Mouse (Mus musculus): ENCODE data around the gene T2. TPM values are rescaled to one million over a fixed set of nuclear protein-coding genes. Genes with fewer than 3 reads are reported as not detected.
"Not testable (repeated sequence)": the region's sequence is repeated elsewhere in the genome, so short reads cannot be mapped to it uniquely, and the experiment has no call there.

Gene T2
- polyA plus RNA-seq (2015; fragmentation: Nextera tagmentation; extraction: Ambion mirVana), result 0.62 and 0.63 TPM in 2 replicates

DNA sequence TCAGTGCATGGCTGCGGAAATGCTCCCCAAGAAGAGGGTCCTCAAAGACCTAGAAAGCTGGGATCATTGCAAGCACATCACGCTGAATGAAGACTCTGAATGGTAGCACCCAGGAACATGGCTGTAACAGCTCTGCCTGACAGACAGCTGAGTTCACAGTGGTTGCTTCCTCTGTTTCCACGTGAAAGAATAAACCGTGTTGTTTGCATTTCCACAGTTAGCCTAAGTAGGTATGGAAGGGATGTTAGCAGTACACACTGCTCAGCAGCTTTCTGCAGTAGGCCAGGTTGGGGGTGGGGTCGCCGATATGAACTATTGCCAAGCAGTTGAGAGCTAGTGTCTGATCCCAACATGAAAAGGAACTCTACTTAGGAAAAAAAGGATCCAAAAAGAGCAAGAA lies at the start of gene T2:
Gene T2 (plus strand): TSS at position 301 of the 400 bp plus-strand sequence.
- no peaks in the 10 kb centered on the region for H3K27me3 ChIP-seq (ENCODE audit: insufficient read depth, low read length)
- no peaks in the 10 kb centered on the region for H3K36me3 ChIP-seq (ENCODE audit: insufficient read depth, low read length)
- H3K27ac ChIP-seq (ENCODE audit: low read length), result no peak within 1 kb of the TSS
- no peaks in the 10 kb centered on the region for H3K4me1 ChIP-seq (ENCODE audit: insufficient read depth, low read length)
- H3K9ac ChIP-seq (replicated peaks; ENCODE audit: low read length), result no peak within 1 kb of the TSS
- WGBS, result 80% methylated on average over 6 of the region's 6 CpGs
- no peaks in the 10 kb centered on the region for H3K9me3 ChIP-seq (ENCODE audit: low read length)
- no peak for ATAC-seq (ENCODE audit: low FRiP score, low TSS enrichment)
- H3K4me3 ChIP-seq (ENCODE audit: low read length), result no peak within 1 kb of the TSS
- H3K4me2 ChIP-seq (replicated peaks; ENCODE audit: low read depth, low read length), result no peak within 1 kb of the TSS

DNA sequence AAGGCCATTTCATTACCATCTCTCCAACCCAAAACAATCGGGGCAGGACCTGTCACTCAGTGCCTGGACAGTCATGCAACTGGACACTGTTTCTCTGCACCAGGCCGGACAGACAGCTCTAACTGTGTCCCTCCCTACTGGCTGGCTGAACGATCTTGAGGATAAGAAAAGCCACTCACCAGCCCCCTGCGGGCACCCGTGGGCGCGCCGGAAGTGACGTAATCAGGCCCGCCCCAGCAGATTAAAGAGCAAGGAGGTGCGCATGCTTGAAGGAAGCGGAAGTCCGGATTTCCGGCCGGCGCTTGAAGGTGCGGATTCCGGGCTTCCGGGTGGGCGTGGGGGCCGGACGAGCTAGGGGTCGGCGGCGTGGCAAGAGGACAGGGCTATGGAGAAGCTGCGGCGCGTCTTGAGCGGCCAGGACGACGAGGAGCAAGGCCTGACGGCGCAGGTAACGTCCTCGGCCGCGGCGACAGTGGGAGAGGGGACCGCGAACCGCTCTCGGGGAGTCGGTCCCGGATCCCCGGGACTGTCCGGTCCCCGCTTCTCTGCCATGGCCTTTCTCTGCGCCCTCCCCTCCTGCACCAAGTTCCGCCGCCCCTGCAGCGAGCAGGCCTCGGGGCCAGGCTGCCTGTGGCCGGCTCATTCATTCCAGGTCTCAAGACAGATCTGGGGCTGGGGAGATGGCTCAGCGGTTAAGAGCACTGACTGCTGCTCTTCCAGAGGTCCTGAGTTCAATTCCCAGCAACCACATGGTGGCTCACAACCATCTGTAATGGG lies 44.8 kb upstream of the T2 start, which contains the start of gene Sft2d1:
Gene Sft2d1 (plus strand): TSS at position 265 of the 777 bp plus-strand sequence.
- Histone ChIP-seq H3K27ac (ENCODE audit: low read length) (peak within 1 kb of the TSS; percentile 84), H3K4me2 (replicated peaks; ENCODE audit: low read depth, low read length) (peak within 1 kb of the TSS; percentile 71), H3K27me3 (ENCODE audit: insufficient read depth, low read length) (no peaks in the 10 kb centered on the region), H3K4me1 (ENCODE audit: insufficient read depth, low read length) (peaks cover 14% of the 10 kb centered on the region), H3K36me3 (ENCODE audit: insufficient read depth, low read length) (no peaks in the 10 kb centered on the region), H3K9ac (replicated peaks; ENCODE audit: low read length) (peak within 1 kb of the TSS; percentile 68), H3K9me3 (ENCODE audit: low read length) (no peaks in the 10 kb centered on the region), H3K4me3 (ENCODE audit: low read length) (peak within 1 kb of the TSS; percentile 58)
- peak; percentile 96 for ATAC-seq (ENCODE audit: low FRiP score, low TSS enrichment)
- 0% methylated on average over 51 of the region's 54 CpGs for WGBS

- 41% methylated on average over 3 of the region's 3 CpGs for WGBS
- no peaks in the 10 kb centered on the region for H3K9me3 ChIP-seq (ENCODE audit: low read length)
- no peaks in the 10 kb centered on the region for H3K27me3 ChIP-seq (ENCODE audit: insufficient read depth, low read length)
- ATAC-seq (ENCODE audit: low FRiP score, low TSS enrichment), result no peak
- H3K9ac ChIP-seq (replicated peaks; ENCODE audit: low read length), result peak overlapping the region; percentile 68
- no peak overlapping the region for H3K27ac ChIP-seq (ENCODE audit: low read length)
- no peaks in the 10 kb centered on the region for H3K36me3 ChIP-seq (ENCODE audit: insufficient read depth, low read length)
- peak overlapping the region; percentile 71 for H3K4me2 ChIP-seq (replicated peaks; ENCODE audit: low read depth, low read length)
- peak overlapping the region; percentile 58 for H3K4me3 ChIP-seq (ENCODE audit: low read length)
- peaks cover 14% of the 10 kb centered on the region for H3K4me1 ChIP-seq (ENCODE audit: insufficient read depth, low read length)
Measured at GRCm38 (mm10) chr17:8311751-8312150, 44.0 kb upstream of the T2 start.

DNA sequence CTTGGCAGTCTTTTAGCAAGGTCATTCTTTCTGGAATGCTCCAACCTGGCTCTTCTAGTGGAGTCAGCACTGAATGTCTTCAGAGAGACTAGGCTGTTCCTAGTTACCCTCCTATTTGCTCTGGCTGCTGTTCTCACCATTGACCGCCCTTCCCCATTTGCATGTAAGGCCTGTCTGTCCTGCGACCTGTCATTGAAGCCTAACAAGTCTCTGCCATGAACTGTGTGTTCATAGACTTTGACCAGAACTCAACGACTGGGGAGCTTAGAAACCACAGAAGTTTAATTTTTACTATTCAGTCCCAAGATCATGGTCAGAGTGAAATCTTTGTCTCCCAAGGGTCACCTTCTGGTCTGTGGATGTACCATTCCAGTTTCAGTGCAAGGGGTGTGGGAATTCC lies 41.8 kb upstream of the T2 start:
- Histone ChIP-seq H3K9me3 (ENCODE audit: low read length) (no peaks in the 10 kb centered on the region), H3K4me1 (ENCODE audit: insufficient read depth, low read length) (peaks cover 14% of the 10 kb centered on the region), H3K4me3 (ENCODE audit: low read length) (no peak overlapping the region), H3K4me2 (replicated peaks; ENCODE audit: low read depth, low read length) (no peak overlapping the region), H3K27ac (ENCODE audit: low read length) (no peak overlapping the region), H3K9ac (replicated peaks; ENCODE audit: low read length) (no peak overlapping the region), H3K27me3 (ENCODE audit: insufficient read depth, low read length) (no peaks in the 10 kb centered on the region), H3K36me3 (ENCODE audit: insufficient read depth, low read length) (no peaks in the 10 kb centered on the region)
- no peak for ATAC-seq (ENCODE audit: low FRiP score, low TSS enrichment)
- 93% methylated on average over 3 of the region's 3 CpGs for WGBS

DNA sequence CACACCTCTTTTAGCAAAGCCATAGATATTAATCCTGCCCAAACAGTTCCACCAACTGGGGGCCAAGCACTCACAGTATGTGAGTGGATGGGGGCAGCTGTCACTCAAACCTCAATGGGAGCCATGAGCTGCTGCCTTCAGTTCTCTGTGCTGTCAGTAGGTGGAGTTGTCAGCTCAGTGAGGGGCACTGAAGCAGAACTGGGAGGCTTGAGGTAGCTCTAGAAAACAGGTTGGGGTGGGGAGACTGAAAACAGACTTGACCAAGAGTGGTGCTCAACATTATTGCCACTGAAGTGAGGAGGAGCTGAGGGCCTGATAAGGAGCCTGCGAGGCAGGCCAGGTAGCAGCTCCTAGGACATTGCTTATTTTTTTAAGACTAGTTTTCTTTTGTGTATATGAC lies 39.5 kb upstream of the T2 start:
- no peak for ATAC-seq (ENCODE audit: low FRiP score, low TSS enrichment)
- Histone ChIP-seq H3K27ac (ENCODE audit: low read length) (no peak overlapping the region), H3K4me2 (replicated peaks; ENCODE audit: low read depth, low read length) (no peak overlapping the region), H3K27me3 (ENCODE audit: insufficient read depth, low read length) (no peaks in the 10 kb centered on the region), H3K36me3 (ENCODE audit: insufficient read depth, low read length) (no peaks in the 10 kb centered on the region), H3K9ac (replicated peaks; ENCODE audit: low read length) (no peak overlapping the region), H3K9me3 (ENCODE audit: low read length) (no peaks in the 10 kb centered on the region), H3K4me1 (ENCODE audit: insufficient read depth, low read length) (peaks cover 14% of the 10 kb centered on the region), H3K4me3 (ENCODE audit: low read length) (no peak overlapping the region)
- WGBS, result 65% methylated on average over 1 of the region's 1 CpGs

DNA sequence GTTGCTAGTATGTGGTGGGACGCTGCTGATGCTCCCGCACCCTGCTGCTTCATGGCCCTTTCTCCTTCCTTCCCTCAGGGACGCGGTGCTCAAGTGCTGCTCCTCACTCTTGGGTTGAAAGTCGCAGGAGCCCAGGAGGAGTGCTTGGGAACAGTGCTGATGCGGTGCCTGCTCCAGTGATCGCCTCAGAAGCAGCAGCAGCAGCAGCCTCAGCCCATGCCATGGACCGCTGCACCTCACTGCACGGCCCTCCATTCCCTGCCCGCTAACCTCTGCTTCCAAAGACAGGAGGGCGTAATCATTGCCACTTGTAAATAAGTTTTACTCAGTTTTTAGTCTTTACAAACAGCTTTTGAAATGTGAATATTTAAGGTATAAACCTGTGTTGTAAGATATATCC lies 28.9 kb upstream of the T2 start:
- H3K36me3 ChIP-seq (ENCODE audit: insufficient read depth, low read length), result peaks cover 14% of the 10 kb centered on the region
- WGBS, result 58% methylated on average over 10 of the region's 11 CpGs
- not testable (repeated sequence) for H3K9me3 ChIP-seq (ENCODE audit: low read length); H3K9ac ChIP-seq (replicated peaks; ENCODE audit: low read length); H3K4me3 ChIP-seq (ENCODE audit: low read length); H3K27me3 ChIP-seq (ENCODE audit: insufficient read depth, low read length); H3K4me1 ChIP-seq (ENCODE audit: insufficient read depth, low read length); H3K4me2 ChIP-seq (replicated peaks; ENCODE audit: low read depth, low read length); H3K27ac ChIP-seq (ENCODE audit: low read length)
- ATAC-seq (ENCODE audit: low FRiP score, low TSS enrichment), result peak; percentile 73; the same call in 1 of the 2 replicates

DNA sequence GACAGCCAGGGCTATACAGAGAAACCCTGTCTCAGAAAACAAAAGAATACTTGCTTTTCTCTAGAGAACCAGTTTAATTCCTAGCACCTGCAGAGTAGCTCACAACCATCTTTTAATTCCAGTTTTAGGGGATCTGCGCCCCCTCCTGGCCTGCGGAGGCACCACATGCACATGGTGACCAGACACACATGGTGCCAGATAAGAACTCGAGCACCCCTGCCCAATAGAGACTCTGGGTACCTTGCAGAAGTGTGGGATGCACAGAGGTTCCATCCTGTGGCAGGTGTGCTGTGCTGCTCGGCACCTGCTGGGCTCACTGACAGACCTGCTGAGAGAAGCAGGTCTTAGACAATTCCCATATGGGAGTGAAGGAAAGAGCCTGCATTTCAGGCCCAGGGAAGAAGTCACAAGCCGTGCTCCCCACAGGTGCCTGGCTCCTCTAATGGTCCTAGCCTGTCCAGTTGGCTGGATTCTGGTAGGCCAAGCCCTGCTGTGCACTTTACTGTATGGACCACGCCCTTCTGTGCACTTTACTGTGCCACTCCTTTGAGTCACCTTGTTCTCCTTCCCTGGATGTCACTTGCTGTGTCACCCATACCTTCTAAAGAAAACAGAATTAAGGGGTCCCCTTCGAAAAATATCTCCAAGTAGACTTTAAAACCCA lies 27.1 kb upstream of the T2 start:
- H3K27ac ChIP-seq (ENCODE audit: low read length), result no peak overlapping the region
- no peaks in the 10 kb centered on the region for H3K4me1 ChIP-seq (ENCODE audit: insufficient read depth, low read length)
- H3K36me3 ChIP-seq (ENCODE audit: insufficient read depth, low read length), result peaks cover 10% of the 10 kb centered on the region
- no peak for ATAC-seq (ENCODE audit: low FRiP score, low TSS enrichment)
- H3K4me2 ChIP-seq (replicated peaks; ENCODE audit: low read depth, low read length), result no peak overlapping the region
- no peaks in the 10 kb centered on the region for H3K27me3 ChIP-seq (ENCODE audit: insufficient read depth, low read length)
- 75% methylated on average over 7 of the region's 7 CpGs for WGBS
- no peaks in the 10 kb centered on the region for H3K9me3 ChIP-seq (ENCODE audit: low read length)
- H3K4me3 ChIP-seq (ENCODE audit: low read length), result no peak overlapping the region
- H3K9ac ChIP-seq (replicated peaks; ENCODE audit: low read length), result no peak overlapping the region

- Histone ChIP-seq H3K4me2 (replicated peaks; ENCODE audit: low read depth, low read length) (no peak overlapping the region), H3K4me1 (ENCODE audit: insufficient read depth, low read length) (no peaks in the 10 kb centered on the region), H3K4me3 (ENCODE audit: low read length) (no peak overlapping the region), H3K27me3 (ENCODE audit: insufficient read depth, low read length) (no peaks in the 10 kb centered on the region), H3K9ac (replicated peaks; ENCODE audit: low read length) (no peak overlapping the region), H3K36me3 (ENCODE audit: insufficient read depth, low read length) (peaks cover 9% of the 10 kb centered on the region), H3K27ac (ENCODE audit: low read length) (no peak overlapping the region), H3K9me3 (ENCODE audit: low read length) (no peaks in the 10 kb centered on the region)
- WGBS, result 72% methylated on average over 5 of the region's 5 CpGs
- ATAC-seq (ENCODE audit: low FRiP score, low TSS enrichment), result no peak
Measured at GRCm38 (mm10) chr17:8330602-8331001, 25.2 kb upstream of the T2 start.

- H3K4me2 ChIP-seq (replicated peaks; ENCODE audit: low read depth, low read length); H3K36me3 ChIP-seq (ENCODE audit: insufficient read depth, low read length); ATAC-seq (ENCODE audit: low FRiP score, low TSS enrichment); H3K4me3 ChIP-seq (ENCODE audit: low read length); H3K9me3 ChIP-seq (ENCODE audit: low read length); H3K27ac ChIP-seq (ENCODE audit: low read length); H3K9ac ChIP-seq (replicated peaks; ENCODE audit: low read length): not testable (repeated sequence)
- 100% methylated on average over 1 of the region's 5 CpGs for WGBS
- Histone ChIP-seq H3K4me1 (ENCODE audit: insufficient read depth, low read length) (peaks cover 20% of the 10 kb centered on the region), H3K27me3 (ENCODE audit: insufficient read depth, low read length) (peaks cover 38% of the 10 kb centered on the region)
Measured at GRCm38 (mm10) chr17:8337159-8337558, 18.6 kb upstream of the T2 start, which contains the start of gene Prr18. Prr18 (plus strand) TSS chr17:8337459.
